Mouse (Mus musculus) heart, embryonic 15.5 days (tissue): ENCODE results near the gene Gm20916. TPM values are rescaled to one million over a fixed set of nuclear protein-coding genes. Genes with fewer than 3 reads are reported as not detected.
"Not testable (repeated sequence)": the region's sequence is repeated elsewhere in the genome, so short reads cannot be mapped to it uniquely, and the experiment has no call there.

ENCODE experiments used
- ATAC-seq: fragments of 200-750 bp; cut with Nextera tagmentation; replicated peaks from 2 replicates; pipeline ENCODE4 v1.8.0; 2017; ENCODE audit warnings: low read depth, moderate TSS enrichment; ENCODE audit not compliant: insufficient number of reproducible peaks, insufficient read depth, low FRiP score
- H3K27ac ChIP-seq: fragments of 300-500 bp; sonication (generic); 2 replicates; pipeline ENCODE4 v1.5.1; 2015; ENCODE audit warnings: mild to moderate bottlenecking, inconsistent platforms
- H3K27me3 ChIP-seq: fragments of 300-500 bp; sonication (generic); 2 replicates; pipeline ENCODE4 v1.6.1; 2015; ENCODE audit warnings: inconsistent platforms
- H3K36me3 ChIP-seq: fragments of 300-500 bp; sonication (generic); 2 replicates; pipeline ENCODE4 v1.6.1; 2015; ENCODE audit warnings: mild to moderate bottlenecking, inconsistent platforms
- H3K4me1 ChIP-seq: fragments of 300-500 bp; sonication (generic); replicated peaks from 2 replicates; pipeline ENCODE4 v1.6.1; 2015; ENCODE audit warnings: inconsistent platforms
- H3K4me2 ChIP-seq: fragments of 300-500 bp; sonication (generic); 2 replicates; pipeline ENCODE4 v1.6.1; 2015; ENCODE audit warnings: inconsistent platforms, mild to moderate bottlenecking, moderate library complexity
- H3K4me3 ChIP-seq: fragments of 300-500 bp; sonication (generic); 2 replicates; pipeline ENCODE4 v1.5.1; 2015; ENCODE audit warnings: mild to moderate bottlenecking, inconsistent platforms
- H3K9ac ChIP-seq: fragments of 300-500 bp; sonication (generic); 2 replicates; pipeline ENCODE4 v1.6.1; 2015; ENCODE audit warnings: mild to moderate bottlenecking, inconsistent platforms
- H3K9me3 ChIP-seq: fragments of 300-500 bp; sonication (generic); replicated peaks from 2 replicates; pipeline ENCODE4 v1.6.1; 2016; ENCODE audit warnings: inconsistent platforms
- WGBS: fragments of 180-500 bp; shearing (Covaris S2); methylation state at CpG from one replicate; pipeline ENCODE4 v1.1.7; 2015; ENCODE audit warnings: mixed read lengths; 5-methylcytosine and 5-hydroxymethylcytosine counted together
- polyA plus RNA-seq: library from polyadenylated mRNA; unstranded; fragments of >200 nt; fragmentation: Nextera tagmentation; extraction: Ambion mirVana; gene quantifications from 2 replicates; pipeline ENCODE4 v1.2.1, GENCODE M21; 2015

Gm20916 gene
- polyA plus RNA-seq = not detected in 2 replicates

DNA sequence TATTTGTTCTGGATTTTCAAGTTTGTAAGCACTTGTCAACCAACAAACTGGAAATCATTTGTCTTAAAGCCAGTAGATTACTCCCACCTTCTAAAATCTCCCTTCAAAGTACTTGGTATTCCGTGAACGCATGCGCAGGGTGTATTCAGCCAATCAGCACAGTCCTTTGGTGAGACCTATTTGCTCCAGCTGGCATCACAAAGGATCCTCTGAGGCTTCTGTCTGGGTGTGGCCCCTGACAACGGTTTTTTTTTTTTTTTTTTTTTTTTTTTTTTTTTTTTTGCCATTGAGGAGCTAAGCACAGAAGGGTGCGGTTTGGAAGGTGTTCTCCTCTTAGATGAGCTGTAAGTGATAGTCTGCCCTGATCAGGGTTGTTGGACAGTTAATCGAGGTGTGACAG is at the start of gene Gm20916:
Gene Gm20916 (plus strand): TSS at position 301 of the 400 bp plus-strand sequence.
- not testable (repeated sequence) for H3K4me3 ChIP-seq, ATAC-seq, H3K27me3 ChIP-seq, H3K27ac ChIP-seq, H3K4me1 ChIP-seq, H3K9ac ChIP-seq, H3K36me3 ChIP-seq, H3K9me3 ChIP-seq, H3K4me2 ChIP-seq
- WGBS = no CpG with 5 or more reads among the region's 6 CpGs

Other genes starting within 250 kb of the Gm20916 start
- not detected in 2 replicates for gene Gm20917, start 168.4 kb upstream of the Gm20916 start, polyA plus RNA-seq